Mouse (Mus musculus): ENCODE measurements at regions not wholly inside any gene's neighbourhood (a gene's known extent, or its start where the extent isn't known, plus 50 kb on each side); places are given as distances from the start of the nearest gene placed in this dataset.

- TF ChIP-seq POLR2A (IDR thresholded peaks at IDR 0.05; ENCODE audit: extremely low read depth, insufficient read depth, low read length), result no peak
- TF ChIP-seq CTCF (IDR thresholded peaks at IDR 0.05; ENCODE audit: low read depth, low read length), result no peak; the same call in 1 of the 2 replicates
Observed at GRCm38 (mm10) chr11:45645815-45646214, 206.0 kb upstream of the Clint1 start.
